Mouse (Mus musculus) liver, embryonic 16.5 days (tissue): ENCODE results near the gene Vmn2r79. TPM values are rescaled to one million over a fixed set of nuclear protein-coding genes. Genes with fewer than 3 reads are reported as not detected.
"Not testable (repeated sequence)": the region's sequence is repeated elsewhere in the genome, so short reads cannot be mapped to it uniquely, and the experiment has no call there.

ENCODE experiments used
- ATAC-seq: fragments of 200-750 bp; cut with Nextera tagmentation; 2 replicates; pipeline ENCODE4 v1.8.0; 2017; ENCODE audit warnings: low read depth, mild to moderate bottlenecking, moderate number of reproducible peaks, moderate library complexity
- H3K27ac ChIP-seq: fragments of 300-500 bp; sonication (generic); 2 replicates; pipeline ENCODE4 v1.5.1; 2014; ENCODE audit warnings: mild to moderate bottlenecking, low read length
- H3K27me3 ChIP-seq: fragments of 300-500 bp; sonication (generic); 2 replicates; pipeline ENCODE4 v1.6.1; 2014; ENCODE audit warnings: low read depth, low read length, mixed read lengths; ENCODE audit not compliant: control insufficient read depth, insufficient read depth
- H3K36me3 ChIP-seq: fragments of 300-500 bp; sonication (generic); 2 replicates; pipeline ENCODE4 v1.6.1; 2014; ENCODE audit warnings: mild to moderate bottlenecking; ENCODE audit not compliant: control insufficient read depth, insufficient read depth
- H3K4me1 ChIP-seq: fragments of 300-500 bp; sonication (generic); 2 replicates; pipeline ENCODE4 v1.6.1; 2014; ENCODE audit warnings: low read depth, low read length, mixed read lengths; ENCODE audit not compliant: control insufficient read depth
- H3K4me2 ChIP-seq: fragments of 300-500 bp; sonication (generic); 2 replicates; pipeline ENCODE4 v1.6.1; 2014; ENCODE audit warnings: low read depth, low read length, mixed read lengths
- H3K4me3 ChIP-seq: fragments of 300-500 bp; sonication (generic); 2 replicates; pipeline ENCODE4 v1.5.1; 2014; ENCODE audit warnings: low read depth, mild to moderate bottlenecking, low read length
- H3K9ac ChIP-seq: fragments of 300-500 bp; sonication (generic); 2 replicates; pipeline ENCODE4 v1.6.1; 2014; ENCODE audit warnings: low read depth, low read length
- H3K9me3 ChIP-seq: fragments of 300-500 bp; sonication (generic); replicated peaks from 2 replicates; pipeline ENCODE4 v1.6.1; 2016; ENCODE audit warnings: low read length; ENCODE audit not compliant: control insufficient read depth
- WGBS: fragments of 180-500 bp; shearing (Covaris S2); extraction: QIAGEN DNeasy Blood & Tissue Kit; methylation state at CpG from one replicate; pipeline ENCODE4 v1.1.7; 2014; ENCODE audit not compliant: insufficient replicate concordance; 5-methylcytosine and 5-hydroxymethylcytosine counted together
- polyA plus RNA-seq: library from polyadenylated mRNA; unstranded; fragments of >200 nt; fragmentation: Nextera tagmentation; extraction: Ambion mirVana; gene quantifications from 2 replicates; pipeline ENCODE4 v1.2.1, GENCODE M21; 2015

Vmn2r79 gene
- not detected in 2 replicates for polyA plus RNA-seq

DNA sequence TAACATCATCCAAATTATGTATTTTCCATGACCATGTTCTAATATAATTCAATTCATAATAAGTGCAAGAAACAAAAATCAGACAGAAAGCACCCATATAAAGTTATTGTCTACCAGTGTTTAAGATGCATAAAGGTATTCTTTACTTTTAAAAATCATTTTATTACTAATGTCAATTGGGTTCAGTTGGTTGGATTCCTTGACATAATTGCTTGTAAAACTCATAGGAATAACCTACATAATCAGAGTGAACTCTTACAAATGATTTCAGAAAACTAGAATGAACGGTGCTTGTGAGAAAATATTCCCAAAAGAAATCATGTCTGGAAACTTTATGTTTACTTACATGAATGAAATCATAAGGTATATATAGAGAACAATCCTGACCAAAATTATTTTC, at the start of gene Vmn2r79:
Gene Vmn2r79 (plus strand): TSS at position 301 of the 400 bp plus-strand sequence.
- not testable (repeated sequence) for ATAC-seq, H3K9ac ChIP-seq, H3K36me3 ChIP-seq, H3K4me2 ChIP-seq, H3K9me3 ChIP-seq, H3K4me3 ChIP-seq, H3K27me3 ChIP-seq, H3K27ac ChIP-seq, H3K4me1 ChIP-seq
- 46% methylated on average over 1 of the region's 1 CpGs for WGBS

DNA sequence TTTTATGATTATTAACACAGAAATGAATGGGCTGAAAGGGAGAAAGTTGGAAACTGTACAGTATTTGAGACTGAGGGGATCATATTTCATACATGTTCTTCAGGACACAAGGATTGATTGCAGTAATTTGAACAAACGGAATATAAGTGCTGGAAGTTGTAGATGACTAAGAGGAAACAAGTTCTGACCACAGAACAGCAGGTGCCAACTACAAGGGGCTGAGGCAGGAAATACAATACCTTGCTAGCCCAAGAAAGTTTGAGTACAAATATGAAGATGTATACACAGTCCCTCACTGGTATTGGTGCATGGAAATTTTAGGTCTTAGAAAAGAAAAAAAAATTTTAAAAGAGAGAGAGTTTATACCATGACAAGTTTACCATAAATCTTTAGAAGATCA, 1.2 kb upstream of the Vmn2r79 start:
- H3K4me1 ChIP-seq: no peaks in the 10 kb centered on the region
- H3K9me3 ChIP-seq: no peaks in the 10 kb centered on the region
- ATAC-seq: no peak
- 33% methylated on average over 1 of the region's 1 CpGs for WGBS
- H3K4me3 ChIP-seq: no peak overlapping the region
- H3K27ac ChIP-seq: no peak overlapping the region
- H3K9ac ChIP-seq: no peak overlapping the region
- no peaks in the 10 kb centered on the region for H3K27me3 ChIP-seq
- no peaks in the 10 kb centered on the region for H3K36me3 ChIP-seq
- no peak overlapping the region for H3K4me2 ChIP-seq

DNA sequence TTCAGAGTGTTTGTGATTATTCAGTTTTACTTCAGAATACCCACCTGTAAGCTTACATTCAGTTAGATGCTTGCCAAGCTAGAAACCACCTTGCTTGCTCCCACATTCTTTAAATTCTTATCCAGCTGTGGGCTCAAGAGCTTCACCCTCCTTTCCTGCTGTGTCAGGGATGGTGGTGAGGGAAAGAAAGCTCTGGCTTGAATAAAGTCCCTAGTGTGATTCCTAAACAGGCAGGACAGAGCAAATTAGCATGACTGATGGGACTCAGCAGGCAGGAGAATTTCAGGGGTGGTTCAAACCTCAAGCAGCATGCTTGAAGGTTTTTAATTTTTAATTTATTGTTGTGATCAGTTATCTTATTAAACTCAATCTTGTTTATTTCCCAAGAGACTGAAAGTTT, 30.6 kb downstream of the Vmn2r79 start:
- not testable (repeated sequence) for H3K27me3 ChIP-seq, H3K27ac ChIP-seq, H3K9ac ChIP-seq, ATAC-seq, H3K36me3 ChIP-seq, H3K4me3 ChIP-seq, H3K9me3 ChIP-seq, H3K4me2 ChIP-seq, H3K4me1 ChIP-seq

DNA sequence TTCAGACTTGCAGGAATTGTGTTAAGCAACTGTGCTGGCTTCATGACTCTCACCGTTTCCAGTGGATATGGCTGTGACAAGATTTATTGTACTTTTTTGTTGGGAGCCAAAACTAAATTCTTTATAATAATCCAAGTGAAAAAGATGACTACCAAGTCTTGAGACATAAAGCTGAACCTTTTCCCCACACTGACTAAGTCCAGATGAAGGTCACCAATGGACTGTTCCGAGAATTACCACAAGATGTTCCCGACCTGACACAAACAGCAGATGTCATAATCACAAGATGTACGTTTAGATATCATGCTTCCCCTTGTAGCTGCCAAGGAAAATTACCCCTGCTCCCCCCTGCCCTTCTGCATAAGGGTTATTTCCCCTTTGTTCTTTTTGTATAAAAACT, 67.7 kb downstream of the Vmn2r79 start:
- no peak overlapping the region for H3K27ac ChIP-seq
- no peak overlapping the region for H3K9ac ChIP-seq
- H3K9me3 ChIP-seq: no peaks in the 10 kb centered on the region
- no peaks in the 10 kb centered on the region for H3K4me1 ChIP-seq
- WGBS: 49% methylated on average over 4 of the region's 4 CpGs
- H3K27me3 ChIP-seq: no peaks in the 10 kb centered on the region
- ATAC-seq: no peak
- no peaks in the 10 kb centered on the region for H3K36me3 ChIP-seq
- H3K4me2 ChIP-seq: no peak overlapping the region
- no peak overlapping the region for H3K4me3 ChIP-seq

Other genes starting within 250 kb of the Vmn2r79 start
- not detected in 2 replicates for gene Folh1, start 220.2 kb upstream of the Vmn2r79 start, polyA plus RNA-seq
- gene Vmn2r77, start 201.1 kb upstream of the Vmn2r79 start, polyA plus RNA-seq: not detected in 2 replicates
- gene Vmn2r78, start 81.0 kb upstream of the Vmn2r79 start, polyA plus RNA-seq: not detected in 2 replicates
- gene Nox4, start 250.0 kb downstream of the Vmn2r79 start, polyA plus RNA-seq: 0.05 and 0.17 TPM in 2 replicates